Mouse (Mus musculus): ENCODE measurements around the gene Pcbp3. TPM values are rescaled to one million over a fixed set of nuclear protein-coding genes. Genes with fewer than 3 reads are reported as not detected.

Pcbp3 gene
- polyA plus RNA-seq, 1 experiment from 2014 or later, result 18.8 TPM

DNA sequence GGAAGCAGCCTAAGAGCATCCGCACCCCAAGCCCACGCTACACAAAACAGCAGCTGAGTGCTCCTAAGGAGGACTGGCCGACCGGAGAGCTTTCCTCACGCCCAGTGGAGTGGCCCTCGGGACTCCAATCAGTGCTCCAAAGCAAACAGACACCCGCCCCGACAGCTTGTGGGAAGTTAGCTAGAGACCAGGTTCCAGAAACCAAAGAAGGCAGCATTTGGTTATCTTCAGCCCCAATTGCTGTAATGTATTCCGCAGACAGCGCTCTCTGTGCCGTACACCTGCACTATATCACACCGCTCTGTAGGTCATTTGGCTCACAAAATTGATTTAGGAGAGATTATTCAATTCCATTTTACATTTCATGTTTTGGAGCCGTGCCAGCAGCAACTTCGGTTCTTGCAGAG, 55.7 kb downstream of the Pcbp3 start:
- Histone ChIP-seq H3K4me2 (replicated peaks; ENCODE audit: low read depth) (peak overlapping the region; percentile 37), H3K27me3 (replicated peaks; ENCODE audit: control insufficient read depth, insufficient read depth, low read length) (0 out of 2 replicates have a peak, but pooled peaks cover 3% of the 10 kb centered on the region), H3K4me1 (replicated peaks; ENCODE audit: control insufficient read depth, insufficient read depth, low read length) (no peaks in the 10 kb centered on the region; the same call in 1 of the 2 replicates), H3K27ac (ENCODE audit: low read depth, low read length) (no peak overlapping the region), H3K9ac (ENCODE audit: low read depth, low read length) (no peak overlapping the region), H3K36me3 (ENCODE audit: control insufficient read depth, insufficient read depth) (no peaks in the 10 kb centered on the region), H3K9me3 (ENCODE audit: control insufficient read depth) (no peaks in the 10 kb centered on the region), H3K4me3 (ENCODE audit: low read depth, low read length) (no peak overlapping the region)
- 45% methylated on average over 14 of the region's 14 CpGs for WGBS
- ATAC-seq, result no peak
- TF ChIP-seq CTCF (IDR thresholded peaks at IDR 0.05; ENCODE audit: low read depth), result no peak

- Histone ChIP-seq H3K9me3 (ENCODE audit: control insufficient read depth) (no peaks in the 10 kb centered on the region), H3K27me3 (replicated peaks; ENCODE audit: control insufficient read depth, insufficient read depth, low read length) (0 out of 2 replicates have a peak, but pooled peaks cover 3% of the 10 kb centered on the region), H3K4me2 (replicated peaks; ENCODE audit: low read depth) (no peak overlapping the region), H3K36me3 (ENCODE audit: control insufficient read depth, insufficient read depth) (no peaks in the 10 kb centered on the region; the same call in 1 of the 2 replicates), H3K4me1 (replicated peaks; ENCODE audit: control insufficient read depth, insufficient read depth, low read length) (no peaks in the 10 kb centered on the region; the same call in 1 of the 2 replicates), H3K4me3 (ENCODE audit: low read depth, low read length) (no peak overlapping the region), H3K9ac (ENCODE audit: low read depth, low read length) (no peak overlapping the region), H3K27ac (ENCODE audit: low read depth, low read length) (no peak overlapping the region)
- no peak for ATAC-seq
- no peak for TF ChIP-seq CTCF (IDR thresholded peaks at IDR 0.05; ENCODE audit: low read depth)
- 55% methylated on average over 3 of the region's 3 CpGs for WGBS
Observed at GRCm38 (mm10) chr10:76903694-76904093, 58.0 kb downstream of the Pcbp3 start.

DNA sequence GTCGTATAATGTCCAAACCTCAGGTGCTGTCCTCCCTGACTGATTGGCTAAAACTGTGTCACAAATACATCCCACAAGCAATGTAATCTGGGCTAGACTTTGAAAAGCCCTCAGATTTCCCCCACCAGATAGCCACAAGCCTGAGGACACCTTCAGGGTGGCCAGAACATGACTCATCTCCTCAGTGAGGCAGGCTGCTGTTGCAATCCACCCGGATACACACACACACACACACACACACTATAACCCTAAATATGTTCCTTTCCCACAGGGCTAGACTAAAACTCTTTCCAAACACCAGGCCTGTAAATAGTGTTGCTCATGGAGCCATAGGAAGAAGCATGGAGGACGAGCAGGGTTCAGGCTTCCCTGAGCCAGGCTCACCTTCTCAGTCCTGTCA, 58.6 kb downstream of the Pcbp3 start:
- Histone ChIP-seq H3K27me3 (replicated peaks; ENCODE audit: control insufficient read depth, insufficient read depth, low read length) (0 out of 2 replicates have a peak, but pooled peaks cover 3% of the 10 kb centered on the region), H3K9ac (ENCODE audit: low read depth, low read length) (no peak overlapping the region), H3K4me2 (replicated peaks; ENCODE audit: low read depth) (no peak overlapping the region), H3K36me3 (ENCODE audit: control insufficient read depth, insufficient read depth) (no peaks in the 10 kb centered on the region; the same call in 1 of the 2 replicates), H3K4me3 (ENCODE audit: low read depth, low read length) (no peak overlapping the region), H3K9me3 (ENCODE audit: control insufficient read depth) (no peaks in the 10 kb centered on the region), H3K27ac (ENCODE audit: low read depth, low read length) (peak overlapping the region; percentile 50), H3K4me1 (replicated peaks; ENCODE audit: control insufficient read depth, insufficient read depth, low read length) (no peaks in the 10 kb centered on the region; the same call in 1 of the 2 replicates)
- TF ChIP-seq CTCF (IDR thresholded peaks at IDR 0.05; ENCODE audit: low read depth), result no peak
- ATAC-seq, result no peak
- 59% methylated on average over 3 of the region's 3 CpGs for WGBS

GRCm38 (mm10) chr10:76902588-76902987, 59.1 kb downstream of the Pcbp3 start:
- Histone ChIP-seq H3K4me2 (replicated peaks; ENCODE audit: low read depth) (no peak overlapping the region), H3K9me3 (ENCODE audit: control insufficient read depth) (no peaks in the 10 kb centered on the region), H3K27me3 (replicated peaks; ENCODE audit: control insufficient read depth, insufficient read depth, low read length) (0 out of 2 replicates have a peak, but pooled peaks cover 3% of the 10 kb centered on the region), H3K4me1 (replicated peaks; ENCODE audit: control insufficient read depth, insufficient read depth, low read length) (no peaks in the 10 kb centered on the region; the same call in 1 of the 2 replicates), H3K9ac (ENCODE audit: low read depth, low read length) (no peak overlapping the region), H3K4me3 (ENCODE audit: low read depth, low read length) (no peak overlapping the region), H3K36me3 (ENCODE audit: control insufficient read depth, insufficient read depth) (no peaks in the 10 kb centered on the region; the same call in 1 of the 2 replicates), H3K27ac (ENCODE audit: low read depth, low read length) (peak overlapping the region; percentile 50; the same call in 1 of the 2 replicates)
- no peak for TF ChIP-seq CTCF (IDR thresholded peaks at IDR 0.05; ENCODE audit: low read depth)
- no peak for ATAC-seq
- WGBS, result 20% methylated on average over 6 of the region's 6 CpGs

DNA sequence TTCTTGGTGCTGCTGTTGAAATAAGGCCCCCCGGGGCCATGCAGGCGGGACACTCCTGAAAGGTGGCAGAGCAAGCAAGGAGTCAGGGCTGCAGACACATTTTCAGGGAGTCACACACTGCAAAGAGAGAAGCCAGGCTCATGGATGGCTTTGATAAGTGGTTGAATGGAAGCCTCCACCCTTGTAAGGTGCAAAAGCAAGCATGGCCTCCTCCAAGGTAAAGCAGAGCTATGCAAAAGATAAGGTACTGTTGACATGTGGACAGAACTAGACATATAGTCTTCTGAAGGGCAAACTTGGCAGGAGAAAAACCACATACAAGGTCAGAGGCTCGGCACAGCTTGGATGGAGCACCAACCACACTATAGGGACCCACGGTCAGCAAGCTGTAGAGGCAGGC, 63.3 kb downstream of the Pcbp3 start:
- no peak overlapping the region for H3K4me3 ChIP-seq (ENCODE audit: low read depth, low read length)
- H3K27ac ChIP-seq (ENCODE audit: low read depth, low read length), result no peak overlapping the region
- H3K4me1 ChIP-seq (replicated peaks; ENCODE audit: control insufficient read depth, insufficient read depth, low read length), result no peaks in the 10 kb centered on the region
- H3K9me3 ChIP-seq (ENCODE audit: control insufficient read depth), result peaks cover 4% of the 10 kb centered on the region; the same call in 1 of the 2 replicates
- H3K9ac ChIP-seq (ENCODE audit: low read depth, low read length), result no peak overlapping the region
- H3K27me3 ChIP-seq (replicated peaks; ENCODE audit: control insufficient read depth, insufficient read depth, low read length), result no peaks in the 10 kb centered on the region
- no peak for ATAC-seq
- no peak overlapping the region for H3K4me2 ChIP-seq (replicated peaks; ENCODE audit: low read depth)
- no peak for TF ChIP-seq CTCF (IDR thresholded peaks at IDR 0.05; ENCODE audit: low read depth)
- 92% methylated on average over 4 of the region's 4 CpGs for WGBS
- no peaks in the 10 kb centered on the region; the same call in 1 of the 2 replicates for H3K36me3 ChIP-seq (ENCODE audit: control insufficient read depth, insufficient read depth)

DNA sequence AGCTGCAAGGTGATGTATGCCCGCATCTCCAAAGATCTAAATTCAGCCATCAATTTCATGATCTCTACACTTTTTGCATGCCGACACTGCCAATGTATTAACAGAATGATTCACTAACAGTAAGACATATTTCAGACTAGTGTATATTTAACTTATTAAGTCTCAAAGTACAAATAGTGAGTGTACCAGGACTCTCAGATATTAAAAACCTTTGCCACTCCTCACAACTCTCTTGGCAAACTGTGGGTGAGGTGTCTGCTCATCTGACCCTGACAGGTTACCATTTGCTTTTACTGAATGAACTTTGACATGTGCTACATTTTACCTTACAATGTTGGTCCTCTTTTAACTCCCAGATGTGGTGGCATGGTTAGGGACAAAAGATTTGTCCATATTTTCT, 70.2 kb downstream of the Pcbp3 start:
- Histone ChIP-seq H3K4me2 (replicated peaks; ENCODE audit: low read depth) (no peak overlapping the region), H3K27ac (ENCODE audit: low read depth, low read length) (no peak overlapping the region), H3K9me3 (ENCODE audit: control insufficient read depth) (peaks cover 4% of the 10 kb centered on the region; the same call in 1 of the 2 replicates), H3K4me3 (ENCODE audit: low read depth, low read length) (no peak overlapping the region), H3K27me3 (replicated peaks; ENCODE audit: control insufficient read depth, insufficient read depth, low read length) (no peaks in the 10 kb centered on the region), H3K4me1 (replicated peaks; ENCODE audit: control insufficient read depth, insufficient read depth, low read length) (no peaks in the 10 kb centered on the region), H3K9ac (ENCODE audit: low read depth, low read length) (no peak overlapping the region), H3K36me3 (ENCODE audit: control insufficient read depth, insufficient read depth) (no peaks in the 10 kb centered on the region)
- TF ChIP-seq CTCF (IDR thresholded peaks at IDR 0.05; ENCODE audit: low read depth), result no peak
- WGBS, result 69% methylated on average over 2 of the region's 2 CpGs
- ATAC-seq, result no peak

All from intestine, postnatal 0 days (tissue).